Mouse (Mus musculus) embryonic facial prominence, embryonic 10.5 days (tissue): ENCODE measurements around the gene Alg14. TPM values are rescaled to one million over a fixed set of nuclear protein-coding genes. Genes with fewer than 3 reads are reported as not detected.

Experiments
- DNase-seq: peaks from one replicate; pipeline ENCODE4 v3.0.0-alpha.2; 2017; ENCODE audit warnings: low spot score
- H3K27ac ChIP-seq: fragments of 300-500 bp; sonication (generic); replicated peaks from 2 replicates; pipeline ENCODE4 v1.5.1; 2016; ENCODE audit warnings: mild to moderate bottlenecking
- H3K27me3 ChIP-seq: fragments of 300-500 bp; sonication (generic); replicated peaks from 2 replicates; pipeline ENCODE4 v1.6.1; 2016; ENCODE audit warnings: low read depth, mild to moderate bottlenecking; ENCODE audit not compliant: poor library complexity, severe bottlenecking
- H3K36me3 ChIP-seq: fragments of 300-500 bp; sonication (generic); replicated peaks from 2 replicates; pipeline ENCODE4 v1.6.1; 2016; ENCODE audit warnings: mild to moderate bottlenecking, moderate library complexity
- H3K4me1 ChIP-seq: fragments of 300-500 bp; sonication (generic); 2 replicates; pipeline ENCODE4 v1.6.1; 2016
- H3K4me3 ChIP-seq: fragments of 300-500 bp; sonication (generic); 2 replicates; pipeline ENCODE4 v1.5.1; 2016; ENCODE audit warnings: mild to moderate bottlenecking, moderate library complexity
- H3K9me3 ChIP-seq: fragments of 300-500 bp; sonication (generic); 2 replicates; pipeline ENCODE4 v1.6.1; 2016; ENCODE audit warnings: mild to moderate bottlenecking
- WGBS: fragments of 180-500 bp; shearing (Covaris S2); methylation state at CpG from one replicate; pipeline ENCODE4 v1.1.7; 2016; 5-methylcytosine and 5-hydroxymethylcytosine counted together
- polyA plus RNA-seq: library from polyadenylated mRNA; unstranded; fragments of >200 nt; fragmentation: Nextera tagmentation; extraction: Ambion mirVana; gene quantifications from 2 replicates; pipeline ENCODE4 v1.2.1, GENCODE M21; 2016

Alg14 gene
- polyA plus RNA-seq, 1 experiment from 2014 or later, result 30.7 TPM

DNA sequence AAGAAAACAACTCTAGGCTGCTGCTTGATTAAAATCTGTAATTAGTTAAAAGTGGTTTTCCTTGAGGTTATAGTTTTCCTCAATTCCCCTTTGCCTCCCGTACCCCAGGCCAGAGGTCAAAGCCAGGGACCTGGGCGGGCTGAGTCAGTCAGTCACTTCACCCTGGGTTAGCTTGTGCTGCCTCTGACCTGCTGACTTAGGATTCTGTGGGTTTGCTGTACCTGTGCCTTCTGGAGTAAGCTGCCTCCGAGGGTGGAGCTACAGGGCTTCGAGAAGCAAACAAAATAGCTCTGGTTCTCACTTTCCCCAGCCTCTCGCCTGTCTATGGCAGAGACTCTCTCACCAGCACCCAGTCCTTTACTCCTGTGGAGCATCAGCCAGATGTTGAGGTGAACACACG, 67.3 kb downstream of the Alg14 start:
- Histone ChIP-seq H3K4me1 (peaks cover 12% of the 10 kb centered on the region), H3K27me3 (no peaks in the 10 kb centered on the region), H3K27ac (no peak overlapping the region), H3K4me3 (no peak overlapping the region), H3K36me3 (peaks cover 4% of the 10 kb centered on the region), H3K9me3 (no peaks in the 10 kb centered on the region)
- DNase-seq, result no peak
- 81% methylated on average over 6 of the region's 6 CpGs for WGBS

DNA sequence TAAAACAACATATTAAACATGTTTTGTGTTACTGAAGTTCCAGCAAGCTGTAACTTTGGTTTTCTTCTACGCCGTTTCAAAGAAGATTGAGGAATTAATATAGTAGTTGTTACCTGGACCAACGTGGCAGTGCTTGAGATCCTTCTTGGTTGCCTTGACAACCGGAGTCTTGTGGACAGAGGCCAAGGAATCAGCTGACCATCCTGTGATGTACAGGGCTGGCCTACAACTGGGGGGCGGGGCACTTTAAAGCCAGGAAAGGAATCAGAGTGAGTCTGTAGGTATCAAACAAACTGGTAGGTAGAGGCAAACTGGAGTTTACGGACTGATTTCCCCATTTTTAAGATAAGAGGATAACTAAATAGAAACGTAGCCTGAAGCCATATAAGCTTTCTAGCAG, 67.7 kb downstream of the Alg14 start:
- whole genome bisulfite sequencing, result 86% methylated on average over 7 of the region's 7 CpGs

DNA sequence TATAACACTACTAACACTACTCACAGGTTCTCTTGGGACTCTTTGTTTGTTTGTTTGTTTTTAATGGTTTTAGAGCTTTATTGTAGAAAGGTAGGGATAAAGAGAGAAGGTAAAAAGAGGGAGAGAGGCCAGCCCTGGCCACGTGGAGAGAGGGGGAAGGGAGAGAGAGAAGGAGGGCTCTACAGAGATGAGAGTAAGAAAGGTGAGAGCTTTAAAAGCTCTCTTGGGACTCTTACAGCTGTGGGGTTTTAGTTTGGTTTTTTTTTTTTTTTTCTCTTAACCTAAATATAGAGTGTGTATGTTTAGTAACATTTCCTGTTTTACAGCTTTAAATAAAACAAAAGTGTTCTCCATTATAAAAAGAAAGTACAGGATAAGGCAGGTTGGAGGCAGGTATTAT, 70.4 kb downstream of the Alg14 start:
- H3K36me3 ChIP-seq, result peaks cover 4% of the 10 kb centered on the region
- peaks cover 25% of the 10 kb centered on the region for H3K4me1 ChIP-seq
- WGBS, result 30% methylated on average over 1 of the region's 1 CpGs
- no peak overlapping the region for H3K27ac ChIP-seq
- DNase-seq, result no peak
- H3K4me3 ChIP-seq, result no peak overlapping the region
- H3K9me3 ChIP-seq, result no peaks in the 10 kb centered on the region
- no peaks in the 10 kb centered on the region for H3K27me3 ChIP-seq

More for the DNA sequence above, 67.7 kb downstream of the Alg14 start:
- H3K9me3 ChIP-seq, result no peaks in the 10 kb centered on the region
- H3K27ac ChIP-seq, result no peak overlapping the region
- DNase-seq, result no peak
- peaks cover 16% of the 10 kb centered on the region for H3K4me1 ChIP-seq
- H3K27me3 ChIP-seq, result no peaks in the 10 kb centered on the region
- no peak overlapping the region for H3K4me3 ChIP-seq
- H3K36me3 ChIP-seq, result peaks cover 4% of the 10 kb centered on the region

DNA sequence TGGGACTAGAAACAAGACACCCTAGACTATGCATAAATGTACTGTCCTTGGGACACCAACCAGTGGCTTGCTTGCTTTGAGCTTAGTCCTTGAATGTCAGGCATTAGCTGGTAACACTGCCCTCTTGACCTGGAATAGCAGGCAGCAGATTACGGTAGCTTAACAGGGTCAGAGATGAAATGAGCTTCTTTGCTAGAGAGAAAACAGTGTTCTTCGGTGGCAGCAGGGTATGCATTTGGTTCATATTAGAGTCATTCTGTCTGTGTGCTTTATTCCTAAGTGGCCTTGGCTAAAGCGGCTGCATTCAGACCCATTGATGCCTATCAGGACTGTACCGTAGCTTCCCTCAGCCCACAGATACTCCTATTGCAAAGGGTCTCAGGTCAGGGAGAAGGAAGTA, 72.8 kb downstream of the Alg14 start:
- Histone ChIP-seq H3K4me3 (no peak overlapping the region), H3K9me3 (no peaks in the 10 kb centered on the region), H3K27me3 (no peaks in the 10 kb centered on the region), H3K4me1 (peaks cover 20% of the 10 kb centered on the region), H3K27ac (peak overlapping the region; percentile 35), H3K36me3 (peaks cover 4% of the 10 kb centered on the region)
- WGBS, result 23% methylated on average over 4 of the region's 4 CpGs
- no peak for DNase-seq

DNA sequence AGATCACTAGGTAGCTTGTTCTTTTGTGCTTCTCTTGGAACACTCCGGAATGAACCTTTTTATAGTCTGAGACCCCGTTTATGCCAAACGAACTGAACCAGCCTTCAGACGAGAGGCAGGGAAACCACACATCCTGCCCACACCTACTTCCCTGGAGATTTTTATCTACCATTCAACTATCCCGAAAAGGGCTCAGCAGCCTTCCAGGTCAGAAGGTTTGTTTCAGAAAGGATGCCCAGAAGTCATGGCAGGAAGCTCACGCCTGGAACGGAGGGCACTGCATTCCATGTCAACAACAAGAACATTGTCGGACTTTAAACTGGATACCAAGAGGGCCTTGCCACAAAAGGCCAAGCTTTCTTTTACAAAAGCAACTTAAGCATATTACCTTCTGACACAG, 73.6 kb downstream of the Alg14 start:
- Histone ChIP-seq H3K9me3 (no peaks in the 10 kb centered on the region), H3K36me3 (peaks cover 4% of the 10 kb centered on the region), H3K27ac (peak overlapping the region; percentile 35; the same call in 1 of the 2 replicates), H3K4me3 (no peak overlapping the region), H3K27me3 (no peaks in the 10 kb centered on the region), H3K4me1 (peaks cover 19% of the 10 kb centered on the region)
- DNase-seq, result no peak
- WGBS, result 57% methylated on average over 8 of the region's 8 CpGs

DNA sequence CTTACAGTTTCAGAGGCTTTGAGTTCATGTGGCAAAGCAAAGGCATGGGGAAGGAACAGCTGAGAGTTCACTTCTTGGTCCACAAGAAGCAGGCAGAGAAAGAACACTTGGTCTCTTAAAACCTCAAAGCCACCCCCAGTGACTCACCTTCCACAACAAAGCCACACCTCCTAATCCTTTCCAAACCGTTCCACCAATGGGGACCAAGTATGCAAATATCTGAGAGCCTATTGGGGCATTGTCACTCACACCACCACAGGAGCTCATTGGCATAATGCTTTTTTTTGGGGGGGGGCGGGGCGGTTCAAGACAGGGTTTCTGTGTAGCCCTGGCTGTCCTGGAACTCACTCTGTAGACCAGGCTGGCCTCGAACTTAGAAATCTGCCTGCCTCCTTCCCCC, 77.0 kb downstream of the Alg14 start:
- Histone ChIP-seq H3K4me3 (no peak overlapping the region), H3K27me3 (no peaks in the 10 kb centered on the region), H3K4me1 (peaks cover 40% of the 10 kb centered on the region), H3K27ac (no peak overlapping the region), H3K9me3 (no peaks in the 10 kb centered on the region), H3K36me3 (no peaks in the 10 kb centered on the region)
- no peak for DNase-seq
- 81% methylated on average over 4 of the region's 4 CpGs for WGBS

DNA sequence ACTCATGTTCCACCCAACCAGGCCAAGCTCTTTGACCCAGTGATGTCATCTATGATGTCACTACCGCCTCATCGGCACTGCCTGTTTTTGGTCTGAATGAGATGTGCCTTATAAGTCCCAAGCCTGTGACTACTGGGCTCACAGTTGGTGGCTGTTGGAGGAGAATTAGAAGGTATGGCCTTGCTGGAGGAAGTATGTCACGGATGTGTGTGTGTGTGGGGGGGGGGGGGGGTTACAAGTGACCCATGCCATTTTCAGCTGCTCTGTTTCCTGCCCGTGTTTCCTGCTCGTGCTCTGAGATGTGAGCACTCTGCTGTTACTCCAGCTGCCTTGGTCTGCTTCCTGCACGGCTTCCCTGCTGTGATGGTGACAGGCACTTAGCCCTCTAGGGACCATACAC, 77.9 kb downstream of the Alg14 start:
- WGBS, result 74% methylated on average over 6 of the region's 6 CpGs

DNA sequence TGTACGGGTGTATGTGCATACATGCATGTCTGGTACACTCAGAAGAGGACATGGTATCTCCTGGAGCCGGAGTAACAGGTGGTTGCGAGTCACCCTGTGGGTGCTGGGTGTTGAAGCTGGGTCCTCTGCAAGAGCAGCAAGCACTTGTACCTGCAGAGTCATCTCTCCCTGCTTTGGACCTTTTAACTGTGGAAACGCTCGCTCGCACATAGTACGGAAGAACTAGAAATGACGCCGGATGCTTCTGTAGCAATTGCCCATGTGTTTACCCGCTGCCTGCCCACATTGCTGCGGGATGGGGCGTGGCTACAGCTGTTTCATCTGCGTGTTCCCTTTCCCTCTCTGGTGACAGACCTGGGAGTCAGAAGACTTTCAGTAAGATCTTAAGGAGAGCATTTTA, 78.7 kb downstream of the Alg14 start:
- Histone ChIP-seq H3K4me3 (no peak overlapping the region), H3K9me3 (no peaks in the 10 kb centered on the region), H3K36me3 (no peaks in the 10 kb centered on the region), H3K27me3 (no peaks in the 10 kb centered on the region), H3K27ac (no peak overlapping the region; the same call in 1 of the 2 replicates), H3K4me1 (peaks cover 28% of the 10 kb centered on the region)
- WGBS, result 92% methylated on average over 13 of the region's 13 CpGs
- no peak for DNase-seq

More for the DNA sequence above, 77.9 kb downstream of the Alg14 start:
- H3K36me3 ChIP-seq, result no peaks in the 10 kb centered on the region
- DNase-seq, result no peak
- H3K27ac ChIP-seq, result no peak overlapping the region
- no peaks in the 10 kb centered on the region for H3K27me3 ChIP-seq
- H3K4me3 ChIP-seq, result no peak overlapping the region
- H3K9me3 ChIP-seq, result no peaks in the 10 kb centered on the region
- H3K4me1 ChIP-seq, result peaks cover 36% of the 10 kb centered on the region

DNA sequence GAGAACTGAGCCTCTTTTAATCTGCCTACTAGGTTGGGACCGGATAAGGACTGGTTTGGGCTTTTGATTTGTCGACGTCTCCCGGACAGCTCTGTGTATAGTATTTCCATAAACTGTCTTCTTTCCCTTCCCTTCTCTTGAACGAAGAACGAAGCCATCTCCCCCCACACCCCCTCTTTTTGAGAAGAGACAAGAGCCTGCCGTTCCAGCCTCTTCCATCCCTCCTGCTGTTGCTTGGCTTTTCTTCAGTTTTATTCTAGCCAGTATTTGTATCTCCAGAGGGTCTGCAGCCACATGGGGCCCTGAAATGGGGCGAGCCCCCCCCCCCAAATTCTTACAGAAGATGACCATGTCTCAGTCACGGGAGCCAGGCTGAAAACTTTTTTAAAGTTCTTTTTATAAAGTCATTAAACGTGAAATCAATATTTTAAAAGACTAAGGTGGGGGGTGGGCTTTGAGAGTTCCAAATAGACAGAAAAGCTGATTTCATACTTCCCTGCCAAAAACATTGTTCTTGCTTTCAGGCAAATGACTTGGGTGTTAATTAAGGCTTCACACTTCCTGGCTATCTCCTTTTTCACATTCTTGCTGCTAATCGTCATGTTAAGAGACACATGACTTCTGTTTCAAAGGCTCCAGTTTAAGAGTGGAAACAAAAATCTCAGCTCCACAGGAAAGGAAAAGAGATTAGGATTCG, 79.4 kb downstream of the Alg14 start:
- H3K36me3 ChIP-seq, result no peaks in the 10 kb centered on the region

DNA sequence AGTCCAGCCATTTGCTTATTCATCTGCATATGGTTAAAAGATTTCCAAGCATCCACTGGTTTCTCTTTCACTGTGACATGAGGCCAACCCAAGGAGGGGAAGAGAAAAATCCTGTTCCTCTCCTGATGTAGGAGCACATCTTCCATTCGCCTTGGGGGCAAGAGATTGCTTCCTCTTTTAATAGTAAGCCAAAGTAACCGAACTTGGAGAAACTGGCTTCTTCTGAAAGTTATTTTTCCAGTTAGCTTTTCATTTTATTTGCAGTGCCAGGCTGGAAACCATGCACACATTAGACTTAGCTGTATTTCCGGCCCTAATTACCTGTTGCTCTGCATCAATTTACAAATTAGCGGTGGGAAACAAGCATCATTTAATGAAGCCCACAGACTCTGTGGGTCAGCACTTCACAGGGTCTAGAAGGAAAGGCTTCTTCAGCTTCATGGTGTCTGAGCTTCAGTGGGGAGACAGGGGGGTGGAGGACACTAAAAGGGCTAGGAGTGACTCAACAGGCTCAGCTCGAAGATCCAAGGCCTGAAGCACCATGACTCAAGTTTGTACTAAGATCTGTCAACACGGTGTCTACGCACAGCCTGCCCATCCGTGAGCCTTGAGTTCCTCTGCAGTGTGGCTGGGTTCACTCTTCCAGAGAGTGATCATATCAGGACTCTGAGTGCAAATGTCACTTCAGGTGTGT, 80.1 kb downstream of the Alg14 start:
- H3K27me3 ChIP-seq, result no peaks in the 10 kb centered on the region
- H3K4me3 ChIP-seq, result no peak overlapping the region
- no peaks in the 10 kb centered on the region for H3K9me3 ChIP-seq
- H3K36me3 ChIP-seq, result no peaks in the 10 kb centered on the region
- DNase-seq, result no peak
- H3K4me1 ChIP-seq, result peaks cover 32% of the 10 kb centered on the region
- WGBS, result 75% methylated on average over 8 of the region's 8 CpGs
- no peak overlapping the region for H3K27ac ChIP-seq

More for the DNA sequence above, 79.4 kb downstream of the Alg14 start:
- 74% methylated on average over 12 of the region's 12 CpGs for WGBS
- H3K27me3 ChIP-seq, result no peaks in the 10 kb centered on the region
- H3K4me3 ChIP-seq, result no peak overlapping the region
- DNase-seq, result no peak
- peaks cover 30% of the 10 kb centered on the region for H3K4me1 ChIP-seq
- H3K9me3 ChIP-seq, result no peaks in the 10 kb centered on the region
- no peak overlapping the region for H3K27ac ChIP-seq

DNA sequence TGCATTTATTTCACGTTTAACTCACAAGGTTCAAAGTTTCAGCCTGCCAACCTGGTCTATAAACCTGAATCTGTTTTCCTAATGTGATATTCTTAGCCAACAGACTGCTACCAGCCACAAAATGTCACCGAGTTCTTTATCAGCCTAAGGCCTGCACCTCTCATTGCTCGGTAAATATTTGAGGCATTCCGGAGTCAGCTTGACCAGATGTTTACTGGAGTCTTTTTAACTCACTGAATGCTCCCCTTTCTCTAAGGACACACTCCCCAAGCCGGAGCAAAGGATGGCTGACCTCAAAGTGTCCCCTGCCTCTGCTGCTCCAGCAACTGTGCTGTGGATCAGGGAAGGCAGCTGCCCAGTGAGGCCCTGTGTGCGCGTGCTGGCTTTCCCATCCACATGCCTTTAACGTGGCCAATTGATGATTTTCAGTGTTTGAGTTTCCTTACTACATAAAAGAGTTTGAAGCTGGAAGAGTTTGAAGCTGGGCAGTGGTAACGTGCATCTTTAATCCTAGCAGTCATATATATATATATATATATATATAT, 82.4 kb downstream of the Alg14 start:
- DNase-seq, result no peak
- Histone ChIP-seq H3K9me3 (no peaks in the 10 kb centered on the region), H3K4me3 (no peak overlapping the region), H3K27me3 (no peaks in the 10 kb centered on the region), H3K36me3 (no peaks in the 10 kb centered on the region), H3K4me1 (peaks cover 44% of the 10 kb centered on the region), H3K27ac (no peak overlapping the region)
- WGBS, result 54% methylated on average over 9 of the region's 9 CpGs

DNA sequence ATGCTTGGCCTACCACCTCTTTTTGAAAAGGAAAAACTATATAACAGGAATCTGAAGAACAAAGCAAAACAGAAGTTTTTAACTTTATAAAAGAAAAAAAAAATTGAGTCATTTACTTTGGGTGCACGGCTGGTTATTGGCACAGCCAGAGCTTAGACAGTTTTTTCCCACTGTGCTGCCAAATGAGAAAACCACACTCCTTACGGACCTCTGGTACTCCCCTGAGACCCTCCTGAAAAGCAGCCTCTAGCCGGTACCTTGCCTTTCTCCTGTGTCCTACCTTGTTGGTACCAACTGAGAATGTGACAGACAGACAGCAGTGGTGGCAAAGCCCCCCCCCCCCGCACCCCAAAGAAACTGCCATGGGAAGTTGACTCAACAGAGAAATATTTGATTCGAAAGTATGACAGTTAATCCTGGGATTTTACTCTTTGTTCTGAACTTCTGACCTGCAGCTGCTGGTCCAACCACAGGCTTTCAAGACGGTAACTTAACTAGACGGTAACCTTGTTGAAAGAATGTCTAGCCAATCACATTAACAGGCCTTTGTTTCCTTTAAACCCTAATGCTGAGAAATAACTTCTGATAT, 84.1 kb downstream of the Alg14 start:
- WGBS, result 56% methylated on average over 7 of the region's 7 CpGs
- H3K9me3 ChIP-seq, result no peaks in the 10 kb centered on the region
- DNase-seq, result no peak
- no peaks in the 10 kb centered on the region for H3K27me3 ChIP-seq
- no peak overlapping the region for H3K4me3 ChIP-seq
- no peak overlapping the region for H3K27ac ChIP-seq
- no peaks in the 10 kb centered on the region for H3K36me3 ChIP-seq
- H3K4me1 ChIP-seq, result peaks cover 49% of the 10 kb centered on the region
